Mouse (Mus musculus): ENCODE data around the gene Prkn. TPM values are rescaled to one million over a fixed set of nuclear protein-coding genes. Genes with fewer than 3 reads are reported as not detected.

Gene Prkn
- total RNA-seq, 2 experiments from 2014 or later: 8.7 to 12.0 TPM

- DNase-seq: no peak
These were observed 290.7 kb downstream of the Prkn start for GRCm38 (mm10) chr17:11130919-11131318.

DNA sequence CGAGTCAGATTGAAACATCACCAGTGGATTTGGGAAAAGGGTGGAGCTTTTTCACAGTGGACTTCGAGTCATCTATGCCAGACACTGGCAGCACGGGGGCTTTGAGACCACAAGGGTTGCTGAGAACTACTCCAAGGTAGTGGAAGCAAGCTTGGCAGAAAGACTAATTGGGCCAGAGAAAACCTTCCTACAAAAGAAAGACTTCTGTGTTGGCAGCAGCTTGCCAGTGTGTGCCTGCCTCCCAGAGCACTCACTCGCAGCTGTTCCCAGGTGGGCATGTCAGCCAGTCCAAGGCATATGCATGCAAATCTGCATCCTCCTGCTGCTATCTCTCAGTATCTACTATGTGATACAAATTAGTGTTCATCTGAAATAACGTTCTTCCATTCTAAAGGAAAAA is 302.1 kb downstream of the Prkn start:
- DNase-seq: no peak

- DNase-seq: no peak
These were observed 315.9 kb downstream of the Prkn start for GRCm38 (mm10) chr17:11156119-11156518.

DNA sequence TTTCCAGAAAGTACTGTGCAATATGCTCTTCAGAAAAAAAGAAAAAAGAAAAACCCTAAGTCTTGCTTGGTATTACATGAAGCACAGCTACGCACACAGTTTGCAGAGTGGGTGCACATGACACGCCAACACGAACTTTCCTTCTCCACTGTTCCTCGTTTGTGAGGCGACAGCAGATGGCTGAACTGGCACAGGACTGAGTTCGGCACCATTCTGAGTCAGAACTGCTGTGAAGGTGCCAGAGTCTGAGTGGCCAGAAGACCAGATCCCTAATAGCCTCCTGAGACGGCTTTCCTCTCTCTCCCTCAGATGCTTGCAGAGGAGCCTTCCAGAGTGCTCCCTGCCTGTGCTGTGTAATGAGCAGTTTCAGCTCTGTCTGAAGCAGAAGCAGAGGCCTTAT is 317.4 kb downstream of the Prkn start:
- no peak for DNase-seq

DNA sequence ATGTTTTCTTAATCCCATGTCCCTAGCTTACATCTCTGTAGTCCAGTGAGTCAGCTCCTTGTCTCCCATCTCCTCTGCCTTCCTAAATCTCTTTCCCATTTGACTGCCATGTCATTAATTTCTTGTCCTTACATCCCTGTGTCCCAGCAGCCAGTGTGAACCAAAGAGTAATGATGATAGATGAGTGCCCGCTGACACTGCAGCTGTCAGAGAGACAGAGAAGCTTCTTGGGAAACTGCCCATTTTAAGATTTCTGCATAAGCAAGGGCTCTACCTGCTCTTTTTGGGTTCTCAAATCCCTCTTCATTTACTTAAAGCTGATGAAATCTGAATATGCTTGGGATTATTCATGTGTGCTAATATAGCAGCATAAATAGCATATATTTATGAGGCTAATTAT is 321.3 kb downstream of the Prkn start:
- DNase-seq: no peak

GRCm38 (mm10) chr17:11162770-11163169 is 322.6 kb downstream of the Prkn start:
- DNase-seq: no peak

- peak; percentile 21 to 27 for DNase-seq
These were observed 347.2 kb downstream of the Prkn start for GRCm38 (mm10) chr17:11187356-11187755.

DNA sequence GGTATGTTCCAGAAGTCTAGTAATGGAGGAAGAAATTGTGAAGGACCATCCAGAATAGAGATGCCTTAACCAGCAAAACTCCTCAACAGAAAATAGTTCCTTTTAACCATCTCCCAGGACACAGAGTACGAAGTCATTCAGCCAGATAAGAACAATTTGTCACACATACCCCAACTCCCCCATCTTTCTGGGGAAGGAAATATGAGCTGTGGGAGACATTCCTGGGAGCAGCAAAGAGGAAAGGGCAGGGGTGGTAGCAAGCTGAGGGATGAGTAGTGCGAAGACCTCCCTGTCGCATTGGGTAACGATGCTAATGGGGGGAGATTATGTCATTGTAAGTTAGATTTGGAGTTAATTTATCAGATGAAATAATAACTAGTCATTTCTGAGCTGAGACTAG is 348.3 kb downstream of the Prkn start:
- no peak for DNase-seq

DNA sequence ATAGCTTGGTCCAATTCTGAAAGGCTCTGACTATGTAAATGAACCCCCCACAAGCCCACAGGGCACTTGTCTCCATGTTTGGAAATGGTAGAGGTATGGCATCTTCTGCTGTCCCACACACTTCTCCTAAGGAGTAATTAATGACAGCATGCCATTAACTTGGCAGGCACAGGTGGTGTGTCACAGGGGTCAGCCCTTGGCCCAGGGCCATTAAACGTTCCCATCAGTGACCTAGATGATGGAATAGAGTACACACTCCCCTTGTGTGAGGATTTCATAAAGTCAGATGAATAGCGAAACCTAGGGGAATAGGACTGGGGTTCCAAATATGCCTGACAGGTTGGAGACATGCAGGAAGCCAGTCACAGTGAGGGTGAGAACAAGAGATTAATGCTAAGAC is 350.1 kb downstream of the Prkn start:
- peak; percentile 14 to 19 for DNase-seq

DNA sequence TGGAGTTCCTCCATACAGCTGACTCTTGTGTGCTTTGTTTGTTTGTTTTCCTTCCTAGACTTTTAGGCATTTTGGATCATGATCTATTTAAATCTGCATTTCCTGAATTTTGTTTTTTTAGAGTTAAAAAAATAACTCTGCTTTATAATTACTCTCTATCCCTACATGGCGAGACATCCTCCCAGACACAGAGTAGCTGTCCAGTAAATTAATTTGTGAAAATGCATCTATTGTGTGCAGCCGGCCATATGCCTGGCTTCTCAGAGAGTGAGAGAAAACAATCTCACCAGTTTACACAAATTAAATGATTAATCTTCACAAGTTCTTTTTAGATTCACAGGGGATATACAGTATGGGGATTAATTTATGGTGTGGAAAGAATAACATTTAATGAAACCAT is 357.9 kb downstream of the Prkn start:
- no peak for DNase-seq

GRCm38 (mm10) chr17:11209063-11209462 is 368.9 kb downstream of the Prkn start:
- DNase-seq: peak; percentile 74 to 80

- DNase-seq: no peak
These were observed 370.8 kb downstream of the Prkn start for GRCm38 (mm10) chr17:11211006-11211405.

DNA sequence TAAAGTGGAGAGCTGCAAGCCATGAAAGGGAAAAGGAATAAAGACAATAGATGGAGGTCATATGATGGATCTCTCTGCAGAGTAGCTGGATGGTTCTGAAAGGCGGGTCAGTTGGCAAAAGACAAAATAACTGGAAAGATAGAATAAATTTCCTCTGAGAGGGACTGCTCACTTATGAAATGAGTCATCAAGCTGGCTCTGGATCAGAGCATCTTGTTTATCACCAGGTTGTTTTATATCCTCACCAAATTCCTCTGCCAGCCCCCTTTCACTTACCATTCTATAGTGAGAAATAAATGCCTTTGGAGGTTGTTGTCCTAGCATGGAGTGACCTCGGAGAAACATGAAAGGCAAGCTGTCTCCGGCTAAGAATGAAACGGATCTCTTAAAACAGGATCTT is 371.4 kb downstream of the Prkn start:
- DNase-seq: peak in 1 of 2 experiments; percentile 48

DNA sequence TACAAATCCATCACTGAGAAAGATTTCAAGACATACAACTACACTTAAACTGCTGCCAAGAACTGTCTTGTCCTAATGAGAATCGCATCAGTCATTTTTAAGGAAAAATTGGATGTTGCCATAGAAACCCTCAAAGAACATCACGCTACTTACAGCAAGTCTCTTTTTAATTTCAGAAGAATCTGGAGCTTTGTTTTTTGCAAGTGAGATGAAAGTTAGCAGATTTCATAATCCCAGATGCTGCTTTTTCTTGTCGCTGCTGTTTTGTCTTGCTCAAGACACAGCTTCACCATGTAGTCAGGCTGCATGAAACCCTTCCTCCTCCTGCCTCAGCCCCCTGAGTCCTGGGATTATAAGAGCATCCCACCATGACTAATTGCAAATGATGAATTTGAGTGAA is 373.5 kb downstream of the Prkn start:
- no peak for DNase-seq

GRCm38 (mm10) chr17:11229011-11229410 is 388.8 kb downstream of the Prkn start:
- peak; percentile 36 for DNase-seq

- DNase-seq: no peak
These were observed 389.2 kb downstream of the Prkn start for GRCm38 (mm10) chr17:11229426-11229825.

GRCm38 (mm10) chr17:11230604-11231395 is 390.6 kb downstream of the Prkn start:
- no peak for DNase-seq

GRCm38 (mm10) chr17:11235273-11235672 is 395.1 kb downstream of the Prkn start:
- no peak for DNase-seq

DNA sequence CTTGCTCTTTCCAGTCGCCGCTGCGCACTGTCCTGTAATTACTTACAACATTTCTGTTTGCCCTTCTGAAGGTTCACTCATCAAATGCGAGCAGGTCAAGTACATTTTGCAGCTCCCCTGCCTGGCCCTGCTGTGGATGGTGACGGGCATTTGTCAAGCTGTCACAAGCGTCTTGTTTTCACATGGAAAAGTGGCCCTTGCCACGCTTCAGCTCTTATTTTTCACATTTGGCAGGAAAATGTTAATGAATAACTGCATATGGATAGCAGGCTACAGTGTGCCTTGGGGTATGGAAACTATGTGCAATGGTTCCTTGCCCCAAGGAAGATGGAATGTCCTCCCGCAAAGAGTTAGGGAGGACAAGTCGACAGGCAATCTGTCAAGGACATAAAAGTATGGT is 404.9 kb downstream of the Prkn start:
- DNase-seq: no peak

DNA sequence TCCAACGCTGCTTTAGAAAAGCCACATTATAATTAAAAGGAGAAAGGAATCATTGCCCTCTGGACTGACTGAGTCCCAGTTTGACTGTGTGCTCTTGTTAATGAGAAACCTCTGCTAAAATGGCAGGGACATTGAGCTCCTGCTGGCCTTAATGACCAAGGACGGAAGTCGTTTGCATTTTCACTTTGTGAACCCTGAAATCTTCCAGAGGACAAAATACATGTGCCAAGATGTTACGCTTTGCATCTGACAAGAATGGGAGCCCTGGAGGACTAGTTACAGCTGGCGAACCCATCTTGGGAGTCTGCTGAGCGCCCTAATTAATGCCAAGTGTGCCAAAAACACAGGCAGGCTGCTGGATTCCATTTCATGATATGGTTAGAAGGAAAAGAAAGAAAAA is 409.0 kb downstream of the Prkn start:
- DNase-seq: no peak

DNA sequence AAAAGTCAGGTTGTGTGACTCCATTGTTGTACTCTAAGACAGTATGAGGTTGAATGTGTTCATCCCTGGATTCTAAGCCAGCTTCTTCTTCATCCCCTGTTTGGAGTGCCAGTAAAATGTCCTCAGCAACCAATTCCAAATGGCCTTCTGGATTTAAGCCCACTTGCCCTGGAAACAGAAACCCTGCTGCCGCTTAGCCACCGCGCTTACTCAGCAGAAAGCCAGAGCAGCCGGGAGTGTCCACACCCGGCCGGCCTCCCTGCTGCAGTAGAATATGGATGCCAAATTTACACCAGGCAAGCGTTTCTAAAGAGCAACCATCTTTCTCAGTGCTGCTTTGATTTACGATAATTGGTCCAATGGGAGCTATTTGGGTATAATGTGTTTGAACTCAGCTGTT is 420.5 kb downstream of the Prkn start:
- DNase-seq: no peak

- DNase-seq: no peak
These were observed 421.5 kb downstream of the Prkn start for GRCm38 (mm10) chr17:11261679-11262078.

- no peak for DNase-seq
These were observed 427.8 kb downstream of the Prkn start for GRCm38 (mm10) chr17:11267951-11268350.

DNA sequence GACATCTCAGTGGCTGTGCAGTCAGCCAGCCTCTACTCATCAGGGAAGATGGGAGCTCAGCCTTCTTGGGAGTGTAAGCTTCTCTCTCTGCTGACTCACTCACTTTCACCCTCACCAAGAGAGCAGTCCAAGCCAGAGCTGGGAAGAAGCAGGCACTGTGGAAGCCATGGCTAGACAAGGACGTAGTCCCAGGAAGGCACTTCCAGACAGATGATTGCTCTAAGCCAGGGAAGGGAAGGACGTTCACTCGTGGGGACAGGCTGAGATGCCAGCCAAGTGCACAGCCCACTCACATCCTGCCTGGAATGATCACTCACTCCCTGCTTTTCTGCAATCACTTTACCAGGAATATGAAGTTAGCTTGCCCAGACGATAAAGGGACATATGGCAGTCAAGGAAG is 430.0 kb downstream of the Prkn start:
- no peak for DNase-seq

Measured in adrenal gland, postnatal 36 days (tissue).